Mouse (Mus musculus) urinary bladder, adult 2 months (tissue): ENCODE results near the gene Faf2. TPM values are rescaled to one million over a fixed set of nuclear protein-coding genes. Genes with fewer than 3 reads are reported as not detected.
"Not testable (repeated sequence)": the region's sequence is repeated elsewhere in the genome, so short reads cannot be mapped to it uniquely, and the experiment has no call there.

Experiments
- DNase-seq: peaks from one replicate; pipeline ENCODE4 v3.0.0; 2022; ENCODE audit warnings: low spot score
- polyA plus RNA-seq: library from polyadenylated mRNA; depleted of rRNA; stranded (reverse); fragments of >200 nt; gene quantifications from 2 replicates; pipeline ENCODE4 v1.2.3, GENCODE M21; 2012

Gene Faf2
- polyA plus RNA-seq, 1 experiment, result 37.9 TPM

GRCm38 (mm10) chr13:54605426-54605825, 16.2 kb upstream of the Faf2 start:
- no peak for DNase-seq

DNA sequence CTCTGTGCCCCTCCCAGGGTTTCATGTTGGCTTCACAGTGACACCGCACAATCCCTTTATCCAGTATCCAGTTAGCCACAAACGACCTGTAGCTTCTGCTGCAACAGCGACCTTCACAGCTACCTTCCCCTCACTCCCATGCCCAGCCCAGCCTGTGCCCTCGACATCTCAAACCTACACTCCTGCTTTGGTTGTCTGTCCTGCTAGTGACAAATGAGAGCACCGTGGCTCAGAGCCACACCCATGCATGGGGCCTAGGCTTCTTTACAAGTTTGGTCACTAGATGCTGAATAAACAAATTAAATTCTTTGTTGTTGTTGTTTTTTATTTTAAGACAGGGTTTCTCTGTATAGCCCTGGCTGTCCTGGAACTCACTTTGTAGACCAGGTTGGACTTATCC, 14.4 kb upstream of the Faf2 start:
- DNase-seq, result no peak

- DNase-seq, result no peak
These were observed 13.6 kb upstream of the Faf2 start for GRCm38 (mm10) chr13:54608002-54608401.

DNA sequence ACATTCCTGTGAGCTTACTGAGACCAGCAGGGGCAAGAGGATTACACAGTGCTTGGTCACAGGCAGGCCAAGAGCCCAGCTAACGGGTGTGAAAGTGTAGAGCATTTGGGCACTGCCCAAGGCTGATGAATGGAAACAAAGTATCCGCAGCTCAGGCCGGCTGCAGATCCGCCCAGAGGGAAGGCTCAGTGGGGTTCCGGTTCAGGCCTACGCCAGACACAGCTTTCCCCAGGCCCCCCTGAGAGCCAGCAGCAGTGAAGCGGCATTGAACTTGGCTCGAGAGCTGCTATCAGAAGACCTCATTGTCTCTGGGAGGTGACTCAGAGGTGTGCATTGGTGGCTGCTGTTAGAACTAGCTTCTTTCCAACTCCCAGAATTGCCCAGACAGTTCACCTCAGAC, 12.9 kb upstream of the Faf2 start:
- DNase-seq, result no peak

DNA sequence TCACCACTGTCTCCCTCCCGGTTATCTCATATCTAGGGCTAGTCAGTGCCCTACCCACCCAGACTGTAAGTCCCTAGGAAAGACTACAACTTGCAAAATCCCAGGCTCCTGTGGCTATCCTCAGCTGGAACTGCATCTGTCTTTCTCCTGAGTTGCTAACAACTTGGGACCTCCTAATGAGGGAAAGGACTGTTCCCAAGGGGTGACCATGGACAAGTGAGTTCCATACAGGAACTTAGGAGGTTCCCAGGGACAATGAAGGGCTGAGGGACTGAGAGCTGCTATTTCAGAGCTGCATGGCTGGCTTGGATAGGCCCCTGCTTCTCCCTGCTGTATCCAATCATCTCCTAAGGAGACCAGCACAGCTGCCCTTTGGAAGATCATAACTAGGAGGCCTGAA, 12.3 kb upstream of the Faf2 start:
- no peak for DNase-seq

DNA sequence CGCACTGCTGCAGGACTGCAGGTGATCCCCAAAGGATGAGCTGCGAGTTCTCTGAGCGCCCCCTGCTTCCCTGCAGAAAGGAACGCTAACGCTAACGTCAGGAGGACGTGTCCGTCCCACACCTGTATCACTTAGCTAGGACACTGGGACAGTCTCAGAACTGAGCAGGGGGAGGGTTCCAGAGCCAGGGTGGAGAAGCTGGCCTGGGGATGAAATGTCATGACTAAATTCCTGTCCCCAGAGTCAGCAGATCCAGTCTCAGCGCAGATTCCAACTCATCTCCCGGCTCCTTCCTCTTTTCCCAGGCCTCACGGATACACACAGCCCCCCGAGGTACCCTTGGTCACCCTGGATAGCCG, 11.0 kb upstream of the Faf2 start:
- no peak for DNase-seq

- DNase-seq, result peak; percentile 90
These were observed 10.4 kb upstream of the Faf2 start, which contains the start of gene Cltb for GRCm38 (mm10) chr13:54610972-54611754. TSS of gene Cltb (minus strand) at chr13:54611344.

GRCm38 (mm10) chr13:54613141-54613540, 8.4 kb upstream of the Faf2 start:
- not testable (repeated sequence) for DNase-seq

- DNase-seq, result no peak
These were observed 5.3 kb upstream of the Faf2 start for GRCm38 (mm10) chr13:54616307-54616706.

GRCm38 (mm10) chr13:54616998-54617397, 4.6 kb upstream of the Faf2 start:
- DNase-seq, result no peak

DNA sequence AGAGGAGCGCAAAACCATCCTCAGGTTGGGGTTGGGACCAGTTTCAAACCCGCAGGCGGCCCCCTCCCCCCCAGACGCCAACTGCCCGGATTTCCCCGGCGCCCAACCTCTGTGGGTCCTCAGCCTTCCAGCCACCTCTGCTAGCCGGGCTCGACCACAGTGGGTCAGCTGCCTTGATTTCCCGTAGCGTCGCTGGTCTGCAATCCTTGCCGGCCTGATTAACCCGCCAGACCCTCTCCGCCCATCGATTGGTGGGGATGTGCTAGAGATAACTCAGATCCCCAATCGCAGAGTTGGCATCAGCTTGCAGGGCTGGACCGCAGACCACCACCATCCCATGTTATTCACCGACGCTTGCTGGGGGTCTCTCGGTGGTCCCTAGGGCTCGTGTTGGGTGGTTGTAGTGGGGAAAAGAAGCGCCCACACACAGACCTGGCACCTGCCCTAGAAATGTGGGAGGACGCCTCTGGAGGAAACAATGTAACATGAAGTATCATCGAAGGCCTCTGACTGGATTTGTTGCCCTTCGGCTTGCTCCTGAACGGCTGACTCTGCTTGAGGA, 457 bp downstream of the Faf2 start:
- DNase-seq, result no peak

DNA sequence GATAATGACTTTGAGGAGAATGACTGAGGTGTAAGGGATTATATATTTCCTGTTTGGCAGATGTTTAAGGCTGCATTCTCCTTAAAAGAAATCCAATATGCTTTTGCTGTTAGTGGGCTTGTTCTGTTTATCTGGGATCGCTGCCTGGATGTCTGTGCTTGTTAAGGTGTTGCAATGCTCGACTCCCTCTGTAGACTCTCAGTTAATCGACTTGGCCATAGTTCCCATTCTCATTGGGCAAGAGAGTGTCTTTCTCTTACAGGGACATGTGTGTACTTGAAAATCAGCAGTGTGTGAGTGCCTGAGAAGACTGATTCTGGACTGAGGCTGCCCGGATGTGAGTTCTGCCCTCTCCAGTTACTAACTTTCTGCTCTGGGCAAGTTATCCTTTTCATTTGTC, 7.5 kb downstream of the Faf2 start:
- no peak for DNase-seq

DNA sequence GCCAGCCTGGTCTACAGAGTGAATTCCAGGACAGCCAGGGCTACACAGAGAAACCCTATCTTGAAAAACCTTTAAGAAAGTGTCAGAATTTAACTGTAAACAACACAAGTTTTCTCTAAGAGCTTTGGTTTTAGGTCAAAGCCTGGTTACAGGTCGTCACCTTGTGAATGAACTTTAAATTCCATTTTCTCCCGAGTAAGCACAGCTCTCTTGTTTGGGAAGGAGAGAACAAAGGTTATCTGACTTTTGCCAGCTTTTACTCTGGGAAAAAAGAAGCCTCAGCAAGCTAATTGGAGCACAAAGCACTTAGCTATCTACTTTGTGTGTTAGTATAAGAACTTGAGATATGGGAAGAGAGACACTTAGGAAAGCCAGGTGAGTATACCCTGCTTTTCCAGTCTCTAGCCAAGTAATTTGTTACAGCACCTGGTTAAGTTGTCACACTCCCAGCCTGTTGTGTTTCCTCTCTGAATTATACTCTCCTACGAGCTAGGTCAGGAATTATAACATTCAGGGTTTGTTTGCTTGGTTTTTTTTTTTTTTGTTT, 11.2 kb downstream of the Faf2 start:
- no peak for DNase-seq

- no peak for DNase-seq
These were observed 13.4 kb downstream of the Faf2 start for GRCm38 (mm10) chr13:54635011-54635410.

DNA sequence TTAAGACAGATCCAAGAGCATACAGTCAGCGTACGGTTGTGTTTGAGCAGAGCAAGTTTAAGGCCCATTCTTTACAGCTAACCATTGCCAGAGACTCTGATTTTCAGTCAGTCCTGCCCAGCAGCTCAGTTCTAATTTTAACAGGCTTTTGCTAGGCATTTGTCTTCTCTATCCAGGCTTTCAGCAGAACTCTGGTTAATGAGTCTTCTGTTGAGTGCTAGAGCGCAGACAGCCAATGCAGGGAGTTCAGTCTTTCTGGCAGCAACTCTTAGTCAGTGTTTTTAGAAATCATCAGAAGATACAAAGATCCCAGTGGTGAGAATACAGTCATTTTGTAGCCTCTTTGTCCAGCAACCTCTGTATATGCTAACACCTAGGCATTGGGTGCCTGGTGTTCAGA, 28.9 kb downstream of the Faf2 start:
- DNase-seq, result no peak

DNA sequence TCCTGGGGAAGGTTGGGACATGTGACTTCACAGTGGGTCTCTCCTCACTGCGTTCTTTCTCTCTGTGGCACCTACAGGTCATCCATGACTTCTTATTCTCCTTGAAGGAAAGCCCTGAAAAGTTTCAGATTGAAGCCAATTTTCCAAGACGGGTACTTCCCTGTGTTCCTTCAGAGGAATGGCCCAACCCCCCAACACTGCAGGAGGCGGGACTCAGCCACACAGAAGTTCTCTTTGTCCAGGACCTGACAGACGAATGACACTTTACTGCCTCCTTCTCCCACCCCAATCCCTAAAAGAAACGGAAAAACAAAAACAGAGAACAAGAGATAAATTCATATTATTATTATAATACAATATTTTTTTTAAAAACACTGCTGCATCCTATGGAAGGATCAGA, 39.3 kb downstream of the Faf2 start:
- no peak for DNase-seq

- DNase-seq, result no peak
These were observed 39.8 kb downstream of the Faf2 start for GRCm38 (mm10) chr13:54661358-54661757.

- no peak for DNase-seq
These were observed 42.4 kb downstream of the Faf2 start for GRCm38 (mm10) chr13:54663999-54664398.

DNA sequence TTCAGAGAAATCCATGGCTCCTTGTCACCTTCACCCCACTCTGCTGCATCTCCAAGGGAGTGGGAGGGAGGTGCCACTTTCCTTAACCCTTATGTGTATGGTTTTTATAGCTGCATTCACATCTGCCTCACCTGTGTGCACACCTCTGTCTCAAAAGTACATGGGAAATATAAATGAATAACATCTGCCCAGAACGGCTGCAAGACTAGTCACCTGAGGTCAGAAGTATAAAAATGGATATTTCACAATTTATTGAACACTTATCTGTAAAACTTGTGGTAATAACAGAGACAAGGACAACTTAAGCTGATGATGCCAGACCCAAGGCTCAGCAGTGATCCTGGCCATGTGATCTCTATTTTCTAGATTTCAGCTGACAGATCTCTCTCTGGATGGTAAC, 42.9 kb downstream of the Faf2 start:
- DNase-seq, result no peak

- no peak for DNase-seq
These were observed 43.5 kb downstream of the Faf2 start for GRCm38 (mm10) chr13:54665062-54665461.

GRCm38 (mm10) chr13:54670491-54670890, 48.9 kb downstream of the Faf2 start:
- no peak for DNase-seq

- DNase-seq, result no peak
These were observed 54.5 kb downstream of the Faf2 start for GRCm38 (mm10) chr13:54675895-54676590.

GRCm38 (mm10) chr13:54678263-54678662, 56.7 kb downstream of the Faf2 start:
- DNase-seq, result no peak
